Mouse (Mus musculus): ENCODE measurements at regions not wholly inside any gene's neighbourhood (a gene's known extent, or its start where the extent isn't known, plus 50 kb on each side); places are given as distances from the start of the nearest gene placed in this dataset.

GRCm38 (mm10) chr3:131983292-131983691 is 101.8 kb upstream of the Dkk2 start:
- TF ChIP-seq POLR2A (IDR thresholded peaks at IDR 0.05; ENCODE audit: low read depth, low read length), result no peak
- TF ChIP-seq CTCF (IDR thresholded peaks at IDR 0.05; ENCODE audit: borderline replicate concordance, insufficient read depth, low read length), result no peak
- H3K4me3 ChIP-seq (ENCODE audit: insufficient read depth, low read length), result no peak overlapping the region
- no peaks in the 10 kb centered on the region for H3K4me1 ChIP-seq (ENCODE audit: control insufficient read depth, insufficient read depth, low read length)
- H3K27ac ChIP-seq (ENCODE audit: insufficient read depth, low read length), result no peak overlapping the region

- H3K4me1 ChIP-seq (ENCODE audit: control insufficient read depth, insufficient read depth, low read length), result peaks cover 2% of the 10 kb centered on the region
- peak overlapping the region; percentile 51; the same call in 1 of the 2 replicates for H3K27ac ChIP-seq (ENCODE audit: insufficient read depth, low read length)
- TF ChIP-seq CTCF (IDR thresholded peaks at IDR 0.05; ENCODE audit: borderline replicate concordance, insufficient read depth, low read length), result no peak
- no peak overlapping the region for H3K4me3 ChIP-seq (ENCODE audit: insufficient read depth, low read length)
Measured at GRCm38 (mm10) chr3:131998838-131999613, 86.1 kb upstream of the Dkk2 start.

- Histone ChIP-seq H3K27ac (ENCODE audit: insufficient read depth, low read length) (no peak overlapping the region), H3K4me1 (ENCODE audit: control insufficient read depth, insufficient read depth, low read length) (no peaks in the 10 kb centered on the region), H3K4me3 (ENCODE audit: insufficient read depth, low read length) (no peak overlapping the region)
- TF ChIP-seq CTCF (IDR thresholded peaks at IDR 0.05; ENCODE audit: borderline replicate concordance, insufficient read depth, low read length), result no peak
- no peak for TF ChIP-seq POLR2A (IDR thresholded peaks at IDR 0.05; ENCODE audit: low read depth, low read length)
Measured at GRCm38 (mm10) chr3:132006191-132006590, 78.9 kb upstream of the Dkk2 start.

- H3K27ac ChIP-seq (ENCODE audit: insufficient read depth, low read length), result no peak overlapping the region
- TF ChIP-seq CTCF (IDR thresholded peaks at IDR 0.05; ENCODE audit: borderline replicate concordance, insufficient read depth, low read length) (no peak), POLR2A (IDR thresholded peaks at IDR 0.05; ENCODE audit: low read depth, low read length) (no peak)
- no peak overlapping the region for H3K4me3 ChIP-seq (ENCODE audit: insufficient read depth, low read length)
- no peaks in the 10 kb centered on the region for H3K4me1 ChIP-seq (ENCODE audit: control insufficient read depth, insufficient read depth, low read length)
Measured at GRCm38 (mm10) chr3:132006912-132007311, 78.2 kb upstream of the Dkk2 start.

GRCm38 (mm10) chr3:132007356-132007755 is 77.7 kb upstream of the Dkk2 start:
- H3K4me3 ChIP-seq (ENCODE audit: insufficient read depth, low read length), result no peak overlapping the region

GRCm38 (mm10) chr3:132015205-132015604 is 69.9 kb upstream of the Dkk2 start:
- no peak for TF ChIP-seq POLR2A (IDR thresholded peaks at IDR 0.05; ENCODE audit: low read depth, low read length)
- TF ChIP-seq CTCF (IDR thresholded peaks at IDR 0.05; ENCODE audit: borderline replicate concordance, insufficient read depth, low read length), result no peak

More at GRCm38 (mm10) chr3:132007356-132007755, 77.7 kb upstream of the Dkk2 start:
- Histone ChIP-seq H3K4me1 (ENCODE audit: control insufficient read depth, insufficient read depth, low read length) (no peaks in the 10 kb centered on the region), H3K27ac (ENCODE audit: insufficient read depth, low read length) (no peak overlapping the region)
- TF ChIP-seq POLR2A (IDR thresholded peaks at IDR 0.05; ENCODE audit: low read depth, low read length) (no peak), CTCF (IDR thresholded peaks at IDR 0.05; ENCODE audit: borderline replicate concordance, insufficient read depth, low read length) (no peak)

GRCm38 (mm10) chr3:132017485-132018261 is 67.4 kb upstream of the Dkk2 start:
- H3K4me1 ChIP-seq (ENCODE audit: control insufficient read depth, insufficient read depth, low read length), result peaks cover 2% of the 10 kb centered on the region; the same call in 1 of the 2 replicates
- TF ChIP-seq POLR2A (IDR thresholded peaks at IDR 0.05; ENCODE audit: low read depth, low read length) (no peak), CTCF (IDR thresholded peaks at IDR 0.05; ENCODE audit: borderline replicate concordance, insufficient read depth, low read length) (no peak)
- H3K27ac ChIP-seq (ENCODE audit: insufficient read depth, low read length), result no peak overlapping the region
- H3K4me3 ChIP-seq (ENCODE audit: insufficient read depth, low read length), result no peak overlapping the region

More at GRCm38 (mm10) chr3:132015205-132015604, 69.9 kb upstream of the Dkk2 start:
- no peak overlapping the region for H3K27ac ChIP-seq (ENCODE audit: insufficient read depth, low read length)
- no peak overlapping the region for H3K4me3 ChIP-seq (ENCODE audit: insufficient read depth, low read length)
- H3K4me1 ChIP-seq (ENCODE audit: control insufficient read depth, insufficient read depth, low read length), result peaks cover 2% of the 10 kb centered on the region; the same call in 1 of the 2 replicates

GRCm38 (mm10) chr3:132018505-132018904 is 66.6 kb upstream of the Dkk2 start:
- TF ChIP-seq POLR2A (IDR thresholded peaks at IDR 0.05; ENCODE audit: low read depth, low read length), result no peak
- no peak for TF ChIP-seq CTCF (IDR thresholded peaks at IDR 0.05; ENCODE audit: borderline replicate concordance, insufficient read depth, low read length)

GRCm38 (mm10) chr3:132022032-132022431 is 63.1 kb upstream of the Dkk2 start:
- Histone ChIP-seq H3K4me3 (ENCODE audit: insufficient read depth, low read length) (no peak overlapping the region), H3K4me1 (ENCODE audit: control insufficient read depth, insufficient read depth, low read length) (peaks cover 2% of the 10 kb centered on the region; the same call in 1 of the 2 replicates), H3K27ac (ENCODE audit: insufficient read depth, low read length) (no peak overlapping the region)
- TF ChIP-seq CTCF (IDR thresholded peaks at IDR 0.05; ENCODE audit: borderline replicate concordance, insufficient read depth, low read length) (no peak), POLR2A (IDR thresholded peaks at IDR 0.05; ENCODE audit: low read depth, low read length) (no peak)

More at GRCm38 (mm10) chr3:132018505-132018904, 66.6 kb upstream of the Dkk2 start:
- H3K4me1 ChIP-seq (ENCODE audit: control insufficient read depth, insufficient read depth, low read length), result peaks cover 2% of the 10 kb centered on the region; the same call in 1 of the 2 replicates
- no peak overlapping the region for H3K4me3 ChIP-seq (ENCODE audit: insufficient read depth, low read length)
- no peak overlapping the region for H3K27ac ChIP-seq (ENCODE audit: insufficient read depth, low read length)

- H3K4me3 ChIP-seq (ENCODE audit: insufficient read depth, low read length), result no peak overlapping the region
- no peak overlapping the region for H3K27ac ChIP-seq (ENCODE audit: insufficient read depth, low read length)
- H3K4me1 ChIP-seq (ENCODE audit: control insufficient read depth, insufficient read depth, low read length), result no peaks in the 10 kb centered on the region
- no peak for TF ChIP-seq POLR2A (IDR thresholded peaks at IDR 0.05; ENCODE audit: low read depth, low read length)
- no peak for TF ChIP-seq CTCF (IDR thresholded peaks at IDR 0.05; ENCODE audit: borderline replicate concordance, insufficient read depth, low read length)
Measured at GRCm38 (mm10) chr3:132023342-132023741, 61.8 kb upstream of the Dkk2 start.

Measured in embryonic fibroblast, embryonic 13.5 days (primary cell).